Mouse (Mus musculus): ENCODE measurements at regions not wholly inside any gene's neighbourhood (a gene's known extent, or its start where the extent isn't known, plus 50 kb on each side); places are given as distances from the start of the nearest gene placed in this dataset.

DNA sequence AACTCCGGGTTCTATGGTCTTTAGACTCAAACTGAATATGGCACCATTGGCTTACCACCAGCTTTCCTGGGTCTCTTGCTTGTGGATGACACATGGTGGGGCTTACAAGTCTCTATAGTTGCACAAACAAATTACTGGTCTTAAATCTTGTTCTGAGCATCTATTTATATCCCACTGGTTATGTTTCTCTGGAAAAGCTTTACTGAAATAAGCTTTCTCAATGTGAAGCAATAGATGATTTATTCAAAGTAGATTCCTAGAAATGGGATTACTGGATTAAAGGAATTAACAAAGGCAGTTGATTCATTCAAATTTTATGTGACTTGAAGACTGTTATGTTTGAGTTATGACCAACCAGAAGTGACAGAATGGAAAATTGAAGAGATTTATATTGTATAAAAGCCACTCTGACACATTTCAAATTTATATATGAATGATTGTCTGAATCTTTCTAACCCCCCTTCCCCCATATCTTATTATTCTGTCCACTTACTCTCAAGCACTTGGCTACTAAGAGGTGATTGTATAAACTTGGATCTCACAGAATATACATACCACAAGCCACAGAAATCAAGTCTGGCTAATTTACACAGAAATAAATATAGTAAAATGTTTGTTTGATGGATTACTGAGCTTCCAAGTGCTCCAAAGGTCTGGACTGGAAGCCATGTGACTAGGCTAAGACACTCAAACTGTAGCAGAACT lies 113.4 kb upstream of the C1qtnf3 start:
- no peak overlapping the region for H3K4me2 ChIP-seq (ENCODE audit: low read depth)
- H3K27me3 ChIP-seq (ENCODE audit: control insufficient read depth, insufficient read depth, insufficient read length) = no peaks in the 10 kb centered on the region
- no peaks in the 10 kb centered on the region for H3K36me3 ChIP-seq (ENCODE audit: control insufficient read depth, insufficient read depth)
- no peak for TF ChIP-seq SRF (IDR thresholded peaks at IDR 0.05; ENCODE audit: control insufficient read depth, insufficient read length, low read depth)
- TF ChIP-seq MAX (IDR thresholded peaks at IDR 0.05; ENCODE audit: low read depth) = no peak
- TF ChIP-seq MYOG (IDR thresholded peaks at IDR 0.05; ENCODE audit: control insufficient read depth in 1 of 3, insufficient read depth in 1 of 3, insufficient read length in 2 of 3, low read depth in 2 of 3) = no peak
- no peak for TF ChIP-seq TCF3 (IDR thresholded peaks at IDR 0.05; ENCODE audit: insufficient read length, low read depth)
- H3ac ChIP-seq (ENCODE audit: control insufficient read depth, insufficient read length) = no peak overlapping the region
- H3K79me2 ChIP-seq (ENCODE audit: control insufficient read depth, insufficient read depth) = no peaks in the 10 kb centered on the region
- no peak overlapping the region for H3K4me3 ChIP-seq

DNA sequence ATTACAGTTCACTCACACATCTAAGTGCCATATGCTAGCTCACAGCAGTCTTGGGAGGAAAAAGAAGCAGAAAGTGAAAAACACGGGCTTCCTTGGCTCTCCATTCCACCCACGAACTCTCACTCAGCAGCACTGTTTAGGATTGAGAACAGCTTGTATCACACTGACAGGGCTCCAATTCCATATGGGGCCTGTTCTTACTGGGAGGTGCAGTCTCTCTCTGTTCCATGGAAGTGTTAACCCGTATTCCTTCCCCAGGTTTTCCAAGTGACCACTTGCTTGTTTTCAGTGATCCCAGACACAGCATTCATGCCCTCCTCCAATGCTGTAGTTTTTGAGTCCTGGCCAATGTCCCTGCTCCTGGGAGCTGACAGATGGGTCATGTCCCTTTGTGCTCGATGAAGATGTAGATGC lies 111.5 kb upstream of the C1qtnf3 start:
- no peaks in the 10 kb centered on the region for H3K27me3 ChIP-seq (ENCODE audit: control insufficient read depth, insufficient read depth, insufficient read length)
- H3ac ChIP-seq (ENCODE audit: control insufficient read depth, insufficient read length) = no peak overlapping the region
- H3K36me3 ChIP-seq (ENCODE audit: control insufficient read depth, insufficient read depth) = no peaks in the 10 kb centered on the region
- no peak for TF ChIP-seq MAX (IDR thresholded peaks at IDR 0.05; ENCODE audit: low read depth)
- TF ChIP-seq USF1 (IDR thresholded peaks at IDR 0.05; ENCODE audit: low read depth) = no peak
- TF ChIP-seq TCF3 (IDR thresholded peaks at IDR 0.05; ENCODE audit: insufficient read length, low read depth) = no peak
- no peak for TF ChIP-seq TCF12 (IDR thresholded peaks at IDR 0.05; ENCODE audit: insufficient read depth, poor library complexity, severe bottlenecking)
- no peak for TF ChIP-seq SRF (IDR thresholded peaks at IDR 0.05; ENCODE audit: control insufficient read depth, insufficient read length, low read depth)
- TF ChIP-seq REST (IDR thresholded peaks at IDR 0.05; ENCODE audit: insufficient read depth, insufficient read length) = no peak
- no peak for TF ChIP-seq E2F4 (IDR thresholded peaks at IDR 0.05; ENCODE audit: insufficient read depth)
- no peak for TF ChIP-seq MYOD1 (IDR thresholded peaks at IDR 0.05; ENCODE audit: control insufficient read depth in 1 of 3, insufficient read length in 2 of 3, low read depth in 2 of 3)
- H3K79me2 ChIP-seq (ENCODE audit: control insufficient read depth, insufficient read depth) = no peaks in the 10 kb centered on the region
- H3K4me2 ChIP-seq (ENCODE audit: low read depth) = no peak overlapping the region
- H3K4me3 ChIP-seq = no peak overlapping the region

DNA sequence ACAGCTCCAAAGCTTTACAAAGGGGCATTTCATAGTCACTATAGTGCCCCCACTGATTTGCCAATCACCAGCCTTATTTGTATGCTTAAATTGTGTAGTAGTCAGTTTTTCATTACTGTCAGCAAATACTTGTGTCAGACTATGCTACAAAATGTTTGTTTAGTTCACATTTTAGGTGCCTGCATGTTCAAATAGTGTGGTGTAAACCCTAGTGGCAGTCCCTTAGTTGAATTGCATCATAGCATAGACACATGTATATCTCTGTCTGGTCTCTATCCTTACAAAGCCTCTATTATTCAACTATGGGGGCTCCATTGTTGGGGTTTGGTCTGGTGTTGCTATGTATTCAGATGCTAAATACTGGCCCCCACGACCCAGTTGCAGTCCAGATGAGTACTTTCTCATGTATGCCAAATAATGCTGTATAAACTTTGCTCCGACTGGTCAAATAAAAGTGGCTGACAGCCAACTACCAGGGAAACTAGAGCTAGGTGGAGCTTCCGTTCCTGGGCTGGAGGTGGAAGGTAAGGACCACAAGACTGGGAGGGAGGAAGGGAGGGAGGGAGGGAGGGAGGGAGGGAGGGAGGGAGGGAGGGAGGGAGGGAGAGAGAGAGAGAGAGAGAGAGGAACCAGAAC lies 109.0 kb upstream of the C1qtnf3 start:
- H3K36me3 ChIP-seq (ENCODE audit: control insufficient read depth, insufficient read depth) = no peaks in the 10 kb centered on the region
- TF ChIP-seq TCF3 (IDR thresholded peaks at IDR 0.05; ENCODE audit: insufficient read length, low read depth) = no peak
- no peak for TF ChIP-seq REST (IDR thresholded peaks at IDR 0.05; ENCODE audit: insufficient read depth, insufficient read length)
- no peak for TF ChIP-seq CEBPB (IDR thresholded peaks at IDR 0.05; ENCODE audit: insufficient read depth, poor library complexity, severe bottlenecking)
- TF ChIP-seq POLR2A (IDR thresholded peaks at IDR 0.05; ENCODE audit: insufficient read length, low read depth) = no peak
- TF ChIP-seq E2F4 (IDR thresholded peaks at IDR 0.05; ENCODE audit: insufficient read depth) = no peak
- no peak for TF ChIP-seq USF1 (IDR thresholded peaks at IDR 0.05; ENCODE audit: low read depth)
- no peak for TF ChIP-seq MYOD1 (IDR thresholded peaks at IDR 0.05; ENCODE audit: control insufficient read depth in 1 of 3, insufficient read length in 2 of 3, low read depth in 2 of 3)
- no peak for TF ChIP-seq MAX (IDR thresholded peaks at IDR 0.05; ENCODE audit: low read depth)
- TF ChIP-seq MYOG (IDR thresholded peaks at IDR 0.05; ENCODE audit: control insufficient read depth in 1 of 3, insufficient read depth in 1 of 3, insufficient read length in 2 of 3, low read depth in 2 of 3) = no peak
- no peak for TF ChIP-seq POLR2AphosphoS2 (IDR thresholded peaks at IDR 0.05; ENCODE audit: insufficient read length, low read depth)
- TF ChIP-seq TCF12 (IDR thresholded peaks at IDR 0.05; ENCODE audit: insufficient read depth, poor library complexity, severe bottlenecking) = no peak

DNA sequence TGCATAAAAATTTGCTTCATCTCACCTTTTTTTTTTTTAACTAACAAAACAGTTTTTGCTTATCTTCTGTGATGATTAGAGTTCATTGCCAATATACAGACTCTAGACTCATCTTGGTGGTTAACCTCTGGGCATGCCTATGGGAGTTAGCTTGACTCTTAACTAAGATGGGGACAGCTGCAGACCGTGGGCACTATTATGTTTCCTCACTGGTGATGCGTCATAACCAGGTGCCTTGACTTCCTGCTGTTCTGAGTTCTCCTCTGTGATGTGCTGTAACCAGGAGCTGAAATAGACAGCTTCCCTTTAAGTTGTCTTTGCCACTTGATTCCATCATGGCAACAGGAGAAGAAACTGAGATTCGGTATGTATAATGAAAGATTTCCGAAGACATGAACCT lies 105.4 kb upstream of the C1qtnf3 start:
- Histone ChIP-seq H3K79me2 (ENCODE audit: control insufficient read depth, insufficient read depth) (no peaks in the 10 kb centered on the region), H3K4me2 (ENCODE audit: low read depth) (no peak overlapping the region)

More for the DNA sequence above, 109.0 kb upstream of the C1qtnf3 start:
- Histone ChIP-seq H3ac (ENCODE audit: control insufficient read depth, insufficient read length) (no peak overlapping the region), H3K79me2 (ENCODE audit: control insufficient read depth, insufficient read depth) (no peaks in the 10 kb centered on the region), H3K4me2 (ENCODE audit: low read depth) (no peak overlapping the region), H3K27me3 (ENCODE audit: control insufficient read depth, insufficient read depth, insufficient read length) (no peaks in the 10 kb centered on the region), H3K4me3 (no peak overlapping the region)

DNA sequence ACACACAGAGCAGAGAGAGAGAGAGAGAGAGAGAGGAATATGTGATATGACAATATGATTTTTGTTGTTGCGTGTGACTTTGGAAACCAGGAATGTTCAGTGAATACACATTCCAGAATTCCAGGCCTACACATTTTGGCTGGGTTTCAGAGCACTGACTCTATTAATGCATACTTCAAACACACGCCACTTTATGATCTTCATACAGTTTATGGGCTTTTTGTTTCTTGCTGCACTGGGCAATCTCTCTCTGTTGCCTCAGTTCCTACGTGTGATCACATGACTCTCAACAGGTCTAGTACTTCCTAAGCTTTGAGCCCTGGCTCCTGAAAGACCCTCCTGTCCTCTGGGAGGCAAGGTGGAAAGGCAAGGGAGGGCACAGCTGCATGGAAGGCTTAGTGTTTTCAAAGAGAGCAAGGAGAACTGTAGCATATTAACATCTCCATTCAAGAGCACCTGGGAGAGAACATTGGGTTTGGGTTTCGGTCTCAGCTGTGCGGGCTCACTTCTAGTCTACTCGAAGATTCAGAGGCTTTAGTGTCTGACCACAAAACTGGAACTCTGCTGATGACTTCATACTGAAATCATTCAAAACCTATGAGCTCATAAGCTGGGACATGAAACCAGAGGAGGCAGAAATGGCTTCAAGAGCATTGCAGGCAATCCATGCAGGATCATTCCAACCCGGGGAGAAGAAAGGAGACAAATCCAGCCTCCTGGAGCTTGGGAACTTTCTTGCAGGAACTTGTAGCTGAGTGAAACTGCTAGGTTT lies 87.9 kb upstream of the C1qtnf3 start:
- Histone ChIP-seq H3K79me2 (ENCODE audit: control insufficient read depth, insufficient read depth) (no peaks in the 10 kb centered on the region), H3K27me3 (ENCODE audit: control insufficient read depth, insufficient read depth, insufficient read length) (no peaks in the 10 kb centered on the region), H3K4me3 (no peak overlapping the region), H3ac (ENCODE audit: control insufficient read depth, insufficient read length) (no peak overlapping the region), H3K4me2 (ENCODE audit: low read depth) (peak overlapping the region; percentile 22), H3K36me3 (ENCODE audit: control insufficient read depth, insufficient read depth) (no peaks in the 10 kb centered on the region)
- TF ChIP-seq POLR2A (IDR thresholded peaks at IDR 0.05; ENCODE audit: insufficient read length, low read depth) (no peak), MYOD1 (IDR thresholded peaks at IDR 0.05; ENCODE audit: control insufficient read depth in 1 of 3, insufficient read length in 2 of 3, low read depth in 2 of 3) (peak in 1 of 3 experiments; percentile 34), MYOG (IDR thresholded peaks at IDR 0.05; ENCODE audit: control insufficient read depth in 1 of 3, insufficient read depth in 1 of 3, insufficient read length in 2 of 3, low read depth in 2 of 3) (no peak), USF1 (IDR thresholded peaks at IDR 0.05; ENCODE audit: low read depth) (peak; percentile 62)

More for the DNA sequence above, 105.4 kb upstream of the C1qtnf3 start:
- Histone ChIP-seq H3K4me3 (no peak overlapping the region), H3K36me3 (ENCODE audit: control insufficient read depth, insufficient read depth) (no peaks in the 10 kb centered on the region), H3ac (ENCODE audit: control insufficient read depth, insufficient read length) (no peak overlapping the region), H3K27me3 (ENCODE audit: control insufficient read depth, insufficient read depth, insufficient read length) (no peaks in the 10 kb centered on the region)
- TF ChIP-seq CEBPB (IDR thresholded peaks at IDR 0.05; ENCODE audit: insufficient read depth, poor library complexity, severe bottlenecking) = no peak
- peak in 2 of 3 experiments; percentile 44 to 58 for TF ChIP-seq MYOD1 (IDR thresholded peaks at IDR 0.05; ENCODE audit: control insufficient read depth in 1 of 3, insufficient read length in 2 of 3, low read depth in 2 of 3)

Data from myocyte (in vitro differentiated cells).